Mouse (Mus musculus) CH12.LX (cell line): ENCODE results near the gene Cd180. TPM values are rescaled to one million over a fixed set of nuclear protein-coding genes. Genes with fewer than 3 reads are reported as not detected.

Source experiments
- DNase-seq: peaks from one replicate; pipeline ENCODE4 v3.0.0-alpha.2; 2013; ENCODE audit errors: extremely low read depth
- H3K27ac ChIP-seq: 2 replicates; pipeline ENCODE4 v1.5.1; 2012; ENCODE audit warnings: low read depth, mild to moderate bottlenecking, control low read depth, moderate library complexity; ENCODE audit not compliant: insufficient read depth
- H3K27me3 ChIP-seq: replicated peaks from 2 replicates; pipeline ENCODE3; 2012; ENCODE audit warnings: inconsistent platforms
- H3K36me3 ChIP-seq, 2 experiments: replicated peaks in 1 of 2; 2 replicates each; pipeline versions ENCODE3 to v1.6.1; 2012; ENCODE audit warnings: inconsistent platforms in 1 of 2, low read length in 1 of 2, mild to moderate bottlenecking in 1 of 2, mixed read lengths in 1 of 2, moderate library complexity in 1 of 2; ENCODE audit not compliant: control insufficient read depth in 1 of 2, insufficient read depth in 1 of 2
- H3K4me1 ChIP-seq, 2 experiments: 2 replicates each; pipeline ENCODE4 v1.6.1; 2012; ENCODE audit warnings: inconsistent platforms in 1 of 2, moderate library complexity in 1 of 2; ENCODE audit not compliant: insufficient read depth in 2 of 2, control insufficient read depth in 1 of 2
- H3K4me2 ChIP-seq: 2 replicates; pipeline ENCODE4 v1.6.1; 2012; ENCODE audit warnings: low read depth, mild to moderate bottlenecking, control low read depth; ENCODE audit not compliant: poor library complexity, insufficient read depth, severe bottlenecking
- H3K4me3 ChIP-seq, 3 experiments: fragments of 150-350 bp in 1 of 3; sonication (generic) in 1 of 3; replicated peaks in 1 of 3; 2 replicates each; pipeline versions ENCODE3 to v1.5.1; 2011 to 2012; ENCODE audit warnings: low read depth in 2 of 3, low read length in 2 of 3, mild to moderate bottlenecking in 2 of 3, moderate library complexity in 2 of 3, control low read depth in 1 of 3, improper control_type of control experiment in 1 of 3, inconsistent platforms in 1 of 3, mixed read lengths in 1 of 3; ENCODE audit not compliant: poor library complexity in 1 of 3
- H3K79me2 ChIP-seq: replicated peaks from 2 replicates; pipeline ENCODE4 v1.6.1; 2012; ENCODE audit warnings: mild to moderate bottlenecking, moderate library complexity; ENCODE audit not compliant: control insufficient read depth, poor library complexity, insufficient read depth, severe bottlenecking; ENCODE audit errors: extremely low read depth
- H3K9ac ChIP-seq: 2 replicates; pipeline ENCODE4 v1.6.1; 2012; ENCODE audit warnings: low read depth, mild to moderate bottlenecking, control low read depth, moderate library complexity; ENCODE audit not compliant: insufficient read depth
- H3K9me3 ChIP-seq: replicated peaks from 2 replicates; pipeline ENCODE3; 2012; ENCODE audit warnings: low read length, inconsistent platforms, mixed read lengths
- CHD1 ChIP-seq: IDR thresholded peaks from 2 replicates; pipeline ENCODE4 v1.6.1; 2012; ENCODE audit warnings: low read depth, low read length, improper control_type of control experiment, inconsistent platforms
- E2F4 ChIP-seq: IDR thresholded peaks from 2 replicates; pipeline ENCODE4 v1.6.1; 2011; ENCODE audit warnings: low read depth, low read length, improper control_type of control experiment; ENCODE audit not compliant: insufficient replicate concordance
- EP300 ChIP-seq: IDR thresholded peaks from 2 replicates; pipeline ENCODE4 v1.6.1; 2011; ENCODE audit warnings: low read length, improper control_type of control experiment
- ETS1 ChIP-seq: conservative IDR thresholded peaks from 2 replicates; pipeline ENCODE4 v1.6.1; 2012; ENCODE audit warnings: low read depth, mild to moderate bottlenecking, inconsistent platforms, low read length, improper control_type of control experiment, moderate library complexity
- HCFC1 ChIP-seq: IDR thresholded peaks from 2 replicates; pipeline ENCODE4 v1.6.1; 2012; ENCODE audit warnings: low read depth, mild to moderate bottlenecking, inconsistent platforms, low read length, improper control_type of control experiment
- IRF4 ChIP-seq: IDR thresholded peaks from 2 replicates; pipeline ENCODE4 v1.6.1; 2014; ENCODE audit warnings: low read depth, mild to moderate bottlenecking, inconsistent platforms, low read length, improper control_type of control experiment
- MEF2A ChIP-seq: IDR thresholded peaks from 2 replicates; pipeline ENCODE4 v1.6.1; 2014; ENCODE audit warnings: low read depth, mild to moderate bottlenecking, inconsistent platforms, low read length, improper control_type of control experiment, borderline replicate concordance
- POLR2AphosphoS2 ChIP-seq: IDR thresholded peaks from 2 replicates; pipeline ENCODE4 v1.6.1; 2011; ENCODE audit warnings: low read depth, low read length, improper control_type of control experiment
- RCOR1 ChIP-seq: conservative IDR thresholded peaks from 2 replicates; pipeline ENCODE4 v1.6.1; 2012; ENCODE audit warnings: low read depth, mild to moderate bottlenecking, inconsistent platforms, low read length, improper control_type of control experiment
- UBTF ChIP-seq: IDR thresholded peaks from 2 replicates; pipeline ENCODE4 v1.6.1; 2012; ENCODE audit warnings: low read depth, mild to moderate bottlenecking, inconsistent platforms, low read length, improper control_type of control experiment, moderate library complexity
- USF1 ChIP-seq: IDR thresholded peaks from 2 replicates; pipeline ENCODE4 v1.6.1; 2014; ENCODE audit warnings: low read depth, mild to moderate bottlenecking, inconsistent platforms, low read length, improper control_type of control experiment
- ZNF384 ChIP-seq: IDR thresholded peaks from 2 replicates; pipeline ENCODE4 v1.6.1; 2012; ENCODE audit warnings: low read depth, low read length, improper control_type of control experiment, inconsistent platforms
- dilution Hi-C: fragments of 300-500 bp; cut with MboI; formaldehyde crosslinking; loops from 2 replicates; pipeline ENCODE4 v1.14.3; 2020; ENCODE audit warnings: low sequenced_read_pairs; ENCODE audit not compliant: extremely low pct_unique_long_range_greater_than_20kb, extremely low pct_ligation_motif_present
- in situ Hi-C: fragments of 300-500 bp; cut with MboI; formaldehyde crosslinking; loops from 3 replicates; pipeline ENCODE4 v1.14.3; 2019; ENCODE audit warnings: low sequenced_read_pairs, low pct_ligation_motif_present, low pct_unique_long_range_greater_than_20kb, mixed read lengths
- polyA plus RNA-seq: library from polyadenylated mRNA; unstranded; fragments of >175 nt; gene quantifications from 2 replicates; pipeline ENCODE4 v1.2.1, GENCODE M21; 2012; ENCODE audit warnings: low read depth; ENCODE audit not compliant: insufficient read length
- total RNA-seq, 2 experiments: library from RNA; depleted of rRNA; stranded (reverse); fragments of 300-350 nt in 1 of 2; fragments of >200 nt in 1 of 2; gene quantifications; 2 replicates each; pipeline ENCODE4 v1.2.3; 2012 to 2014

Gene Cd180
- total and polyA plus RNA-seq, 3 experiments: 34.2 to 232 (median 40.4) TPM

- Histone ChIP-seq H3K36me3 (peaks cover 17 to 48% of the 10 kb centered on the region in 2 experiments), H3K9ac (peak overlapping the region; percentile 7; the same call in 1 of the 2 replicates), H3K4me1 (peaks cover 13 to 46% of the 10 kb centered on the region in 2 experiments), H3K27ac (no peak overlapping the region)
- no peak for DNase-seq
- TF ChIP-seq RCOR1 (no peak), ZNF384 (no peak), UBTF (no peak), USF1 (no peak), IRF4 (no peak), E2F4 (no peak)
- TF ChIP-seq, all 38 proteins: peak for 0
- peak overlapping the region; percentile 21 to 53 (median 26) for H3K4me3 ChIP-seq
- no peaks in the 10 kb centered on the region for H3K9me3 ChIP-seq
- H3K79me2 ChIP-seq: peaks cover 94% of the 10 kb centered on the region
- H3K4me2 ChIP-seq: peak overlapping the region; percentile 76
- dilution Hi-C loops (no loop called here), in situ Hi-C loops (loop anchor here (10.0 kb wide), 1 partner anchor 206 kb away; no protein-coding TSS in a partner anchor)
- no peaks in the 10 kb centered on the region for H3K27me3 ChIP-seq
Measured at GRCm38 (mm10) chr13:102698335-102698734, 5.0 kb downstream of the Cd180 start.

GRCm38 (mm10) chr13:102698751-102699323 is 5.5 kb downstream of the Cd180 start:
- peak overlapping the region; percentile 76 for H3K4me2 ChIP-seq
- no peaks in the 10 kb centered on the region for H3K27me3 ChIP-seq
- H3K4me1 ChIP-seq: peaks cover 13 to 51% of the 10 kb centered on the region in 2 experiments
- in situ Hi-C loops: loop anchor here (10.0 kb wide), 1 partner anchor 206 kb away; no protein-coding TSS in a partner anchor
- peaks cover 96% of the 10 kb centered on the region for H3K79me2 ChIP-seq
- H3K27ac ChIP-seq: no peak overlapping the region; the same call in 1 of the 2 replicates
- TF ChIP-seq RCOR1 (no peak), HCFC1 (no peak), ZNF384 (no peak), CHD1 (no peak), POLR2AphosphoS2 (no peak; the same call in 1 of the 2 replicates), EP300 (no peak), MEF2A (no peak), IRF4 (no peak), ETS1 (no peak)
- TF ChIP-seq, all 38 proteins: peak for 0
- dilution Hi-C loops: no loop called here
- Histone ChIP-seq H3K36me3 (peaks cover 19 to 54% of the 10 kb centered on the region in 2 experiments), H3K4me3 (peak overlapping the region; percentile 21 to 53 (median 26)), H3K9me3 (no peaks in the 10 kb centered on the region), H3K9ac (peak overlapping the region; percentile 7; the same call in 1 of the 2 replicates)
- DNase-seq: no peak
